Mouse (Mus musculus): ENCODE results near the gene Disp1.

Gene Disp1

GRCm38 (mm10) chr1:183088661-183089060 is 132.7 kb downstream of the Disp1 start:
- no peak for DNase-seq (ENCODE audit: low spot score in 2 of 2)

- no peak for DNase-seq (ENCODE audit: low spot score in 2 of 2)
Measured at GRCm38 (mm10) chr1:183086843-183087242, 134.5 kb downstream of the Disp1 start.

- no peak for DNase-seq (ENCODE audit: low spot score in 2 of 2)
Measured at GRCm38 (mm10) chr1:183084085-183085050, 137.0 kb downstream of the Disp1 start.

- DNase-seq (ENCODE audit: low spot score in 2 of 2): no peak
Measured at GRCm38 (mm10) chr1:183082436-183082835, 138.9 kb downstream of the Disp1 start.

- DNase-seq (ENCODE audit: low spot score in 2 of 2): no peak
Measured at GRCm38 (mm10) chr1:183081126-183081525, 140.2 kb downstream of the Disp1 start.

GRCm38 (mm10) chr1:183075121-183075822 is 146.1 kb downstream of the Disp1 start:
- no peak for DNase-seq (ENCODE audit: low spot score in 2 of 2)

GRCm38 (mm10) chr1:183072263-183073050 is 148.9 kb downstream of the Disp1 start:
- DNase-seq (ENCODE audit: low spot score in 2 of 2): no peak

- no peak for DNase-seq (ENCODE audit: low spot score in 2 of 2)
Measured at GRCm38 (mm10) chr1:183069954-183070649, 151.2 kb downstream of the Disp1 start.

GRCm38 (mm10) chr1:183067807-183068206 is 153.5 kb downstream of the Disp1 start:
- no peak for DNase-seq (ENCODE audit: low spot score in 2 of 2)

GRCm38 (mm10) chr1:183066981-183067380 is 154.3 kb downstream of the Disp1 start:
- DNase-seq (ENCODE audit: low spot score in 2 of 2): no peak

GRCm38 (mm10) chr1:183060611-183061010 is 160.7 kb downstream of the Disp1 start:
- no peak for DNase-seq (ENCODE audit: low spot score in 2 of 2)

GRCm38 (mm10) chr1:183056289-183056655 is 165.1 kb downstream of the Disp1 start:
- DNase-seq (ENCODE audit: low spot score in 2 of 2): no peak

- no peak for DNase-seq (ENCODE audit: low spot score in 2 of 2)
Measured at GRCm38 (mm10) chr1:183055608-183056288, 165.6 kb downstream of the Disp1 start.

GRCm38 (mm10) chr1:183052663-183053062 is 168.7 kb downstream of the Disp1 start:
- no peak for DNase-seq (ENCODE audit: low spot score in 2 of 2)

- no peak for DNase-seq (ENCODE audit: low spot score in 2 of 2)
Measured at GRCm38 (mm10) chr1:183049295-183049694, 172.0 kb downstream of the Disp1 start.

GRCm38 (mm10) chr1:183047913-183048523 is 173.3 kb downstream of the Disp1 start:
- no peak for DNase-seq (ENCODE audit: low spot score in 2 of 2)

GRCm38 (mm10) chr1:183047191-183047912 is 174.0 kb downstream of the Disp1 start:
- DNase-seq (ENCODE audit: low spot score in 2 of 2): no peak

- no peak for DNase-seq (ENCODE audit: low spot score in 2 of 2)
Measured at GRCm38 (mm10) chr1:183046081-183046480, 175.2 kb downstream of the Disp1 start.

GRCm38 (mm10) chr1:183043161-183043812 is 178.0 kb downstream of the Disp1 start:
- no peak for DNase-seq (ENCODE audit: low spot score in 2 of 2)

Measured in spleen, postnatal 10 days (tissue).